Mouse (Mus musculus): ENCODE measurements around the gene Ulk4.

- TF ChIP-seq CTCF (IDR thresholded peaks at IDR 0.05; ENCODE audit: insufficient read depth, low read length), result no peak
- TF ChIP-seq POLR2A (IDR thresholded peaks at IDR 0.05; ENCODE audit: borderline replicate concordance, extremely low read depth, low read depth, low read length), result no peak
These were observed 35.4 kb upstream of the Ulk4 start for GRCm38 (mm10) chr9:121312237-121312891.

Data from lung, adult 2 months (tissue).